Mouse (Mus musculus) heart, adult 18-20 months (tissue): ENCODE results near the gene Fam81a. TPM values are rescaled to one million over a fixed set of nuclear protein-coding genes. Genes with fewer than 3 reads are reported as not detected.

Source experiments
- DNase-seq, 2 experiments: peaks; one replicate each; pipeline ENCODE4 v3.0.0; 2021 to 2022; ENCODE audit warnings: mixed read lengths in 1 of 2
- total RNA-seq, 2 experiments: library from RNA; stranded (reverse); gene quantifications; 2 replicates each; pipeline ENCODE4 v1.2.3; 2021

The Fam81a gene
- total RNA-seq, 2 experiments from 2014 or later: 32.8 to 34.6 TPM

DNA sequence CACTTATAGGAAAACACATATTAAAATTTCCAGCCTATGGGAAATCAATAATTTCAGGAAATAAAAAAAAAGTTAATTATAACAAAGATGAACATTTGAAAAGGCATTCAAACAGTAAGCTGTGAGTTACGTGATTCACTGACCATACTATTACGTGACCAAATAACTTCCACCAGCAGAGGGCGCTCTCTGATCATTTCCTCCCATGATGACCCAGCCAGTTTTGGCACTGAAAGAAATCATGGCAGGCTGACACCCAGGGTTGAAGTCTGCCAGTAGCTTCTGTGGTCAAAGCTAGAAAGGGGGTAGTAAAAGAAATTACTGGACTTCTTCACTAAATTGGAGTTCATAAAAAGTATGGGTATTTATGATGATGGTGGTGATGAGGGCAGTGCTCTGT lies 33.1 kb downstream of the Fam81a start:
- peak; percentile 62 to 94 for DNase-seq

DNA sequence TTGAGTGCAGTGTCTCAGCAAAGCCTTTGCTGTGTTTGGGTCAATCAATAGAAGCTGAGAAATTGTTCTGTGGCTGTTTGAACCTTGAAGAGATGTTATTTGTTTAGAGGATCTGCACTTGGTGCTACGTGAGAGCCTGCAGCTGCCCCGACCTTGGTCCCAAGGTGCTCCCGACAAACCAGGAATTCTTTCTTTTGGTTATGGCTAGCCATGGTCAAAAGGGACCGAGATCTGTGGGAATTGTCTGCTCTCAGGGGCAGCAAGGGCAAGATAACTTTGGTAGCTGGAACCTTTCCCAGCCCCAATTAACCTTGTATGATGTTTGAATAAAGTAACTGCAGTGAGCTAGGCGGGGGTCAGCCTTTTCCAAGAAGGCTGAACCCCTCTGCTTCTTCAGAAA lies 34.2 kb downstream of the Fam81a start:
- DNase-seq: no peak

DNA sequence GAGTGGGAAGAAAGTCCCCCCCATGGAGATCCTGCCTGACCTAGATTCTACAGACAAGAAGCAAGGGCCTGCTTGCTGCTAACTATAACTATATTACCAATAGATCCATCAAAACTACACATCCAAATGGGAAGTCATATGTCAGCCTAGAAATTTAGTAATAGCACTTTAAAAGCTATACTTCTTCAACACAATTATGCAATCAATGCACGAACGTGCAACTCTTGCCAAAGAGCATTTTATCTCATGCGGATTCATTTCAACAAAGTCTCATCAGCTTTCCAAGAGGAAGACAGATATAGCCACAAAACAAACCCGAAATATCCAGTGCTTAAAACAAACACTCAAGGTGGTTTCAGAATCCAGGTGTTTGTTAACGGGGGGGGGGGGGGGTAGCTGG lies 36.8 kb downstream of the Fam81a start:
- no peak for DNase-seq

DNA sequence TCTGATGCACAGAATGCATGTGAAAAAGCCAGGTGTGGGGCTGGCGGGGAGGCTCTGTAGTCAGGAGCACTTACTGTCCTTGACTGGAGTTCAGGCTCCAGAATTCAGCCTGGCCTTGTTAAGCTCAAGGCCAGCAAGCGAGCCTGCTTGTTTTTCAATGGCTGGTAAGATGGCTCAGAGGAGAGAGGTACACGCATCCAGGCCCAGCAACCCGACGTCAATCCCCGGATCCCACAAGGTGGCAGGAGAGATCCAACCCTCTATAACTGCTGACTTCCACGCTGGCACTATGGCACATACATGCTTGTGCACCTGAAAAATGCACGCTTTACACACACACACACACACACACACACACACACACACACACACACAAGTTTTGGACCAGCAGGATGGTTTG lies 39.3 kb downstream of the Fam81a start:
- DNase-seq: no peak

DNA sequence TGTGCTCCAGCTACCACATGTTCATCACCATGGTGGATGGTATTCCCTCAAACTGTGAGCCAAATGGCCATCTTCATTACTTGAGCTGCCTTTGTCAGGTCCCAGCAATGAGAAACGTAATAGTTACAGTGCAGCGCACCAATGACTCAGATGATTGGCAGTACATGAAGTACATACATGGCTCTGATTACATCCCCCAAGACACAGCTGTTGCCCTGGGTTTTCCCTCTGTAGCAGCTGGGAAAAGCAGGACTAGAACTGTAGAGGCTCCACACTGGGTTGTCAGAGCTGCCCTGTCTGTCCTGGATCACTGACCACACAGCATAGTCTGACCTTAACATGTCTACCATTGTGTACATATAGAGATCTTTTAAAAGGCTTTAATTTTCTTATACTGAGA lies 44.8 kb downstream of the Fam81a start:
- DNase-seq: no peak

DNA sequence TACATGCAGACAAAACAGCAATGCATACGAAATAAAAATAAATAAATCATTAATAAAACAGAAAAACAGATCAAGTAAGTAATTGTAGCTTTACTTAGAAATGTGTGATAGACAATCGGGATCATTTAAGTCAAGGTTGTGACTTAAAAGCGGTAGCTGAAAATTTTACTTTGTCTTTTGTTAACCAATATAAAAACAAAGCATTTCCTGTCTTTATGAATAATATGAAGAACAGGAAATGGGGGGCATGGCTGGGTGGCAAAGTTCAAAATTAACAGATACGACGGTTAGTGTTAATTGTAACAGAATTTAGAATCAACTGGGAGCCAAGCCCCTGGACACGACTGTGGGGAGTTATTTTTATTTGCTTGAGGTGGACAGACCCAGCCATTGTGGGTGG lies 47.3 kb downstream of the Fam81a start:
- DNase-seq: no peak

DNA sequence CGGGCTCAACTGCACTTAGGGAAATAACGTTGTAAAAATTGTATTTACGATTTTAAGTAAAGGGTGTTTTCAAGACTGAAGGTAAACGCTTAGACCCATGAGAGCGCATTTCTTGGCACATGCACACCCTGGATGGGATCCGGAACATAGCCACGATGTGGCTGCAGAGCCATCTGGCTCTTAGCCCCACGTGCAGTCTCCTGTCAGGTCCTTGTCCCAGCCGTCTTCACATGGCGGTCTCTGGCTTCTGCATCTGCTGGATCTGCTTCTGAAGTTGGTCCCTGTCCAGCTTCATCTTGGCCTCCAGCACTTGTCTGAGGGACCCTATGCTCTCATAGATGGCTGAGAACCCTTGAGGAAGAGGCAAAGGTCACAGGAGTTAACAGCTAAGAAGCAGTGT lies 51.8 kb downstream of the Fam81a start:
- no peak for DNase-seq

DNA sequence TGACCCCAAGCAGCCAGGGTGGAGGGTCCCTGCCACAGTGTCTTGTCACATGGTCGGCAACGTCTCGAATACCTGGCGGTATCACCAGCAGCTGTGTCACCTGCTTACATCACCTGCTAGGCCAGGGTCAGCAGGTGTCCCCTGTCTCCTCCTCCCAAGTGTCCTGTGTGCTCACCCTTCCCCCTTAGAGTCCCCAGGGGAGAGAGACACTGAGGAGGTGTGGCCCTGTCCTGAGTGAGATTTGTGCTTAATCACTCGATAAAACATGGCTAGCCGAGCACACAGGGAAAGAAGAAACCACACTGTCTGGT lies 53.6 kb downstream of the Fam81a start:
- DNase-seq: no peak

DNA sequence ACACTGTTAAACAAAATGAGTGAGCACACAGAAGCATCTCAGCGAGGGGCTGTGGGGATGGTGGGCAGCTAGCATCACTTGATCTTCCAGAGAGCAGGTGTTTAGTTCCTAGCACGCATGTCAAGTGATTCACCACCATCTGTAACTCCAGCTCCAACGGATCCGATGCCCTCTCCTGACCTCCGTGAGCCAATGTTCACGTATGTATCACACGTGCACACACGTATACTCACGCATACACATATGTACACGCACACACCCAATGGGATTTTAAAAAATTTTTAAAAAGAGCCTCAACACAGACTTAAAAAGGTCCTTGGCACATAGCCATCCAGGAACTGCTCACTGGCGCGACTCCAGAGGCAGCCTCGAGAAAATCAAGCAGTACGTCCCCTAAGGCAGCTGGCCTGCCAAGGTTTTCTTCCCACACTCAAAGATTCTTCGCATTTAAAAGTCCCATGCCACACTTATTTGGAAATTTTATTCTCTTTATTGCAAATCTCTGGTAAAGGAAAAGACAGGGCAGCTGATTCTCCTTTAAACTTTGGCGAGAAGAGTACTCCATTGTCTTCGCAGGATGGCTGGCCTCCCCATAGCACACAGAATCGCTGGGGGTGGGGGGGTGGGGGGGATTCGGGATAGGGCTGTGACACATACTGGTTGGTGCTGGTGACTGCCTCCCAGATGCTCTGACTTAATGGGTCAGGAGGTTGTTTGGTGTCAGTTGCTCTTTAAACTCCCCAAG lies 54.1 kb downstream of the Fam81a start:
- peak; percentile 18 to 30 for DNase-seq

DNA sequence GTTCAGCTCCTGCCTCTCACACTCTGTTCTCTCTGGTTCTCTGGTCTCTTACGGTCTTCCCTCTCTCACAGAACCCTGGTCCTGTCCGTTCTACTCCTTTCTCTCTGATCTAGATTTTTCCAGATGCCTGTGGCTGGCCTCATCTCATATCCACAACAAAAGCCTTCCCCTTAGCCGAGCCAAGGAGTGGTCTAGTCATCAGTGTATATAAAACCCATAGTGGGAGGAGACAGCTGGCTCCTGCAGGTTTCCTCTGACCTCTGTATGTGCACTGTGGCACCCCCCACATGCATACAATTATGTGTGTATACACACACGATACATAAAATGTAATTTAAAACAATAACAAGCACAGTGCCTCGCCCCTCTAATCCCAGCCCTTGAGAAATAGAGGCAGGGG lies 55.0 kb downstream of the Fam81a start:
- no peak for DNase-seq

DNA sequence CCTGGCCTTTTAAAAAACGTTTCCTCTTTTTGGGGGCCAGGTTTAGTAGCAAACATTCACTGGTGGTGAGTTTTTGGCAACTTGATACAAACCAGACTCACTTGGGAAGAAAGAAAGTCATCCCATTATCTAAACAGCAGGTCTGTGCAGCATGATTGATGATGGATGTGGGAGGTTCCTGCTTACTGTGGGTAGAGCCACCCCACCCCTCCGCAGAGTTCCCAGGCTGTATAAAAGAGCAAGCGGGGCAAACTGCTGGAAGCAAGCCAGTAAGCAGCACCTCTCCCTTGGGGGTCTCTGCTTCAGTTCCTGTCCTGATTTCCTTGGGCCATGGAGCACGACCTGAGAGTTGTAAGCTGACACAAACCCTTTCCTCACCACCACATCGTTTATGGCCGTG lies 56.3 kb downstream of the Fam81a start:
- DNase-seq: no peak

DNA sequence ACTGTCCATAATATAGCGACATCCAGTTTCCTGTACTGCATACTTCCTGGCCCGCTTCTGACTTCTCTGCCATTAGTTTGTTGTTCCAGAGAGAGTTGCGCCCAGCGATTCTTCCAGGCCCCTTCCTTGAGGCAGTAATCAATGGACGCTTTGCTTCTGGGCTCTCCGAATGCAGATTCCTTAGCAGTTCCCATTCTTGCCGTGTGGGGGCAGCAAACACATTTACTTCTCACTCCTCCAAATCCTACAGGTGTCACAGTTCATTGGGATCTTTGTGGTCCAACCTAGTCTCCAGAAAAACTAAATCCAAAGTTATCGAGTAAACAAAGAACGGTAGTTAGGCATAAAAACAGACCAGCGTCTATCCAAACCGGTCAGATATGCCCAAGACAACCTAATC lies 58.3 kb downstream of the Fam81a start:
- DNase-seq: peak in 1 of 2 experiments; percentile 69

DNA sequence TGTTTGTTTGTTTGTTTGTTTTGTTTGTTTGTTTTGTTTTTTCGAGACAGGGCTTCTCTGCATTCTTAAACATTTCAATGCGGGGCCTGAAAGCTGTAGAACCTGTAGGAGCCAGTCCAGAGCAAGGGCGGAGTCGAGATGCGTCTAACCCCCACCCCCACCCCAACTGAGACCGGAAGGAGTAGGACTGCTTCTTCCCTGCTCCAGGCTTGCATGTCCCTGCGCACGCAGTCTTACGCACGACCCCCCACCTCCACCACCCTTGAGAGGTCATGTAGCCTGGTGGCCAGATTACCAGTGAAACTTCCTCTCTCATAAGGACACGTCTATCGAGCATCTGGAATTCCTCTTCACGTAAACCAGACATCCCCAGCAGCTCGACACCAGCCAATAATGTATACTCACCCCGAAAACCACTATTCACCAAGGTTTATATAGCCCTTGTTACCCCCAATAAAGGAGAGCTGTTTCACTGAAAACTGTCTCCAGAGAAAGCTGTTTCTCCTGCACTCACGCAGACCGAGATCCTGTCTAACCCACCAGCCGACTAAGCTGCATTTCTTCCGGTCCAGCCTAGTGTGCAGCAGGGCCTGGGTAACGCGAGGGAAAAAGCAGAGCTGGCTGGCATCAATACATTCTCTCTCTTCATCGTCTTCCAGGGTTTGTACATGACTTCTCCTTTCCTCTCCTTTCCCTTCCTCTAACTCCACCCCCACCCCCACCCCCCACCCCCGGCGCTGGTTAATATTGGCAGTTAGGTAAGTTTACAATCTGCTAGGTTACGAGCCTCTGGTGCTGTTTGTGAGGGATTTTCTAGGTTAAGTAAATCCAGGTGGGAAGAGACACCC lies 59.8 kb downstream of the Fam81a start:
- DNase-seq: no peak

DNA sequence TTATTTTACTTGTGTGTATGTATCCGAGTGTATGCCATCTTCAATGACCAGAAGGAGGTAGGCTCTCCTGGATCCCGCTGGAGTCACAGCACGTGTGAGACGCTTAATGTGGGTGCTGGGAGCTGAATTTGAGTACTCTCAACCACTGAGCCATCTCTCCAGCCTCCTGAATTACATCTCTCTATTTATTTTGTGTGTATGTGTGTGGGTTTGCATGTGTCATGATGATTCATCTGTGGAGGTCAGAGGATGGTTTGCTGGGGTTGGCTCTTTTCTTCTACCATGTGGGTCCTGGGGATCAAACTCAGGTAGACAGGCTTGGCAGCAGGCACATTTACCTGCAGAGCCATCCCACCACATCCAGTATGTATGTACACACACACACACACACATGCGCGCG lies 60.6 kb downstream of the Fam81a start:
- no peak for DNase-seq

DNA sequence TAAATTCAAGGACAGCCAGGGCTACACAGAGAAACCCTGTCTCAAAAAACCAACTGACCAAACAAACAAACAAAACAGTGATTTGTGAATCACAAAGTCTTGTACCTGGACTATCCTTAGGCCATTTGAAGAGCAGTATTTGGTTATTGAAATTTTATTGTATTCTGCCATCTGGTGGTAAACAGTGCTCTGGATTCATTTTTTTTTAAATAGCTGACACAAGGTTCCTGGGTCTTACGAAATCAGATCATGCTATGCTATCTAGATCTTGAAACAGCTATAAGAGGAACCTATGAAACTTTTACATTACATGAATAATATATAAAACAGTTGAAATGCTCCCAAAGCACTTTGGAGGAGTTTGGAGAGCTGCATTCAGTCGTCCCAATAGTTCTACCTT lies 61.4 kb downstream of the Fam81a start:
- DNase-seq: no peak

DNA sequence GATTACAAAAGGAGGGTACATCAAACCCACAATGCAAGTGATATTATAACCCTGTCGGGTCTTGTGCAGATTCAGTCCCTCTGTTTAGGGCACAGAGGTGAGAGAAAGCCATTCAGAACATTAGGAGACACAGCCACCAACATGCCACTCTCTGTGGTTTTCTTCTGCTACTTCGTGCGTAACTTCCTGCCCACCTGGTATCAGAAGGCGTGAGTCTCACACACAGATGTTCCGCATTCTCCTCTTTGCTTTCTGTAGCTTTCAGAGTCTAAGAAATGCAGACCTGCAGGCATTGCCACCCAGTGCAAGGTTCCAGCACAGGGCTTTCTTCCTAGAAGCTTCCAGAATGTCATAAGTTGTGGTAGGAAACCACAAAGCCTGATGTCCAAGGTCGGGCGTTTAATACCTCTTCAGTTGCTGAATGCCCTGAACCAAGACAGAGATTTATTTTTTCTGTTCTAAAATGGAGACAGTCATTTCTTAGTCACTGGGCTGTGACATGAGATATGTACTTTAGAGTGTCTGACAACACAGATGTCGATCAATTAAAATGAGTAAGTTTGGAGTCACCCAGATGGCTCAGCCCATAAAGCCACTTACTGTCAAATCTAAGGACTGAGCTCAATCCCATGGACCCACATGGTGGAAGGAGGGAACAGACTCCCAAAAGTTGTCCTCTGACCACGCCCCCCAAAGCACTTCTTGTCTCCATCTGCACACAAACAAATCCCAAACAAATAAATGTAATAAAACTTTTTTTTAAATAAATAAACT lies 62.1 kb downstream of the Fam81a start:
- no peak for DNase-seq

DNA sequence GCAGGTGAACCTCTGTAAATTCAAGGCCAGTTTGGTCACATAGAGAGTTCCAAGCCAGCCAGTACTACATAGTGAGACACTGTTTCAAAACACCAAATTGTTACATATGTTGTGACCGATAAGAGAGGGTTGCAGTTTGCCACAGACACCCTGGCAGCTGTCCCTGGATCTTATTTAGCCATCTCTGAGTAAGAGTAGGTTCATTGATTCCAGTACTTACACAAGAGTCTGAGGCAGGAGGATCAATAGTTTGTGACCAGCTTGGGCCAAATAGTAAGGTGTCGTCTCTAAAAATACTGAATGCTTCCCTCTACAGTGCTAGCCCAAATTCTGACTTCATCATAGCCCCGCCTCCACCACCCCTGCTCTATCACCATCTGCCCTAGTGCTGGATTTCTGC lies 64.3 kb downstream of the Fam81a start:
- no peak for DNase-seq

DNA sequence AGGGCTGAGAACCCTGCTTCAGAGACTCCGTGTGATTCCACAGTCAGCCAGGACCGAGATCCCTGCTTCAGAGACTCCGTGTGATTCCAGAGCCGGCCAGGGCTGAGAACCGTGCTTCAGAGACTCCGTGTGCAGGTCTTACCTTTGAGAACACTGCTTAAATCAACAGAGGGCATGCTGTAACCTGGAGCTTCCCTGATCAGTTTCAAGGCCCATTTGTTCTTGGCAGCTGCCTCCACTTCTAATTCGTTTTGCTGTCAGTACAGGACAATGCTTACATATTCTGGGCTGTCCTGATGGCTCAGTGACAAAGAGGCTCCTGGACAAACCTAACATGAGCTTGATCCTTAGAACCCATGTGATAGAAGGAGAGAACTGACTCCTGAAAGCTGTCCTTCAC lies 65.2 kb downstream of the Fam81a start:
- no peak for DNase-seq

DNA sequence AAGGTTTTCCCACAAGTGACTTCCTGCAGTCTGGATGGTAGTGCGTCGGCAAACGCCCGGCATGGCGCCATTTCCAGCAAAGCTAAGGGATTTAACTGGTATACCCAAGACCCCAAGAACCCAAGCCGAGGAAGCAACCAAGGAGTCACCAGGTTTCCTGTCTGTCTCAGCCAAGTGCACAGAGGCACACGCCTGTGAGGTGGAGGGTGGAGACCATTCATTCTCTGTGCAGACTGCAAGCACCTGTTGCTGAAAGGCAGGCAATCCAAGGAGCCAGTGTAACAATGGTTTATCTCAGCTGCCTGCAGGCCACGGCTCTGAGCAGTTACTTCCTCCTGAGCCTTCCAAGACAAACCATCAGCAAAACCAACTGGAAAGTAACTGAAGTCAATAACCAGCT lies 70.0 kb downstream of the Fam81a start:
- peak in 1 of 2 experiments; percentile 19 for DNase-seq

DNA sequence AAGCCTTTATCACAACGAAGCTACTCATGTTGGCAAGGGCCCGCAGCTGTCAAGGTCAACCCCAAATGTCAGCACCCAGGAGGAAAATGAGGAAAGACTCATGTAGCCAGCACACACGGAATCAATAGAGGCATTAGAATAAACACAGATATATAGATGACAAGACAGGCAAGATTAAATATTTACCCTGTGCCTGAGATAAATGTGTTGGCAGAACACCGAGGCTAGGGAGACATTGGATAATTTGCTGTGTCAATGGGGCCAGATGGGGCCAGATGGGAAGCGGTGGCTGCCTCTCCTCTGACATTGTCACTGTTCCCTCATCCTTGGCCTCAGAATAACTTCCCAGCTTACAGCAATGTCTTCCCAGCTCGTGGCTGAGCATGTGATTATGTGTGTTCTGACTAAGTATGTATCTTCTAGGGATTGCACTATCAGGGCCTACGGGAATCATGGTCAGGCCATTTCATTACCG lies 72.4 kb downstream of the Fam81a start:
- DNase-seq: peak; percentile 62 to 73

DNA sequence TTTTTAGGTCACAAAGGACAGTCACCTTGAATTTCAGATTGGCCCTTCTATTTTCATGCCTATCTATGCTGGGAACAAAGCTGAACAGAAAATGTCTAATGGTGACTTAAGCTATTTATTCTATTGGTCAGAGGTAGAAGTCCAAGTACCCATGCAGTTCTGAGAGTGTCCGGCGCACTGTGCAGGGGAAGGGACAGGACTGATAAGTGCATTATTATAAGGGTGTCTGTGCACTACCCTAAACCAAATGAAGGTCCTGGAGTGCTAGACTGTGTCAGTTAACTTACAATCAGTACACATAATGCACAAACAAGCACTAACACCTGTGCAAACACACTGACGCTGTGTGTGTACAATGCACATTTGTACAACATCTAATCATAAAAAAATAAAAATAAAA lies 74.9 kb downstream of the Fam81a start:
- DNase-seq: no peak

DNA sequence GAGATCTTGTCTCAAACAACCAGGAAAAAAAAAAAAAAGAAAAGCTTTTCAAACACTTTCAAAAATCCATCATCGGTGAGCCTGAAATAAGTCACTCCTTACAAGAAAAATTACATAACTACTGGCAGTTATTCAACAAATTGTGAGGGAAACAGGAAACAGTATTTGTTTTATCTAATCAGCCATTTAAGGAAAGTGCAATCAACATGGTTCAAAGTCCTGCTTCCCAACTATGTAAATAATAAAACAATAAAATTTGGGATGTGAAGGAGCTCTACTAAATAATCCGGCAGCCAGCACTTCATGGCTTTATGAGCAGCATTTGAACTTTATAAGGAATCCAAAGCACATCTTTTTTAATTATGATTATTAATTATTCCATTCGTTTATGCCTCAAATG lies 80.3 kb downstream of the Fam81a start:
- DNase-seq: no peak

DNA sequence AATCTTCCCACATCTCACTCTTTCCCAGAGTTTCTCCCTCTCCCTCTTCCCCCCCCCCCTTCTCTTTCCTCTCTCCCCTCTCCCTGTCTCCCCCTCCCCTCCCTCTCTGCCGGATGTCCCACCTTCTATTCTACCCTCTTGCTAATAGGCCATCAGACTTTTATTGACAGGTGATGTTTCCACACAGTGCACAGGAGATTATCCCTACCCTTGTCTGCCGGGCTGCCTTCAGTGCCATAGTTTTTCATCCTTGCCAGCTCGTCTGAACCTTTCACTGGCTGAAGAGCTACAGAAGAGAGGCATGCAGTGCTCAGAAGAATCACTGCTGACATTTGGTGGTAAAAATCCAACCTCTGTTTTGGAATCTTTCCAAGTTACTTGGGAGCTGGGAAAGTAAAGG lies 88.9 kb downstream of the Fam81a start:
- DNase-seq: no peak
